Mouse (Mus musculus) myocyte (in vitro differentiated cells): ENCODE results near the gene Slc30a1. TPM values are rescaled to one million over a fixed set of nuclear protein-coding genes. Genes with fewer than 3 reads are reported as not detected.
A peak's percentile ranks its signal among the peaks of the same experiment; 100 is the strongest.

Experiments used
- H3K27me3 ChIP-seq: one replicate; pipeline ENCODE4 v1.6.1; 2011; ENCODE audit not compliant: control insufficient read depth, insufficient read depth, insufficient read length
- H3K36me3 ChIP-seq: one replicate; pipeline ENCODE4 v1.6.1; 2011; ENCODE audit not compliant: control insufficient read depth, insufficient read depth
- H3K4me2 ChIP-seq: one replicate; pipeline ENCODE4 v1.6.1; 2011; ENCODE audit warnings: low read depth, control low read depth
- H3K4me3 ChIP-seq: one replicate; pipeline ENCODE4 v1.5.1; 2011; ENCODE audit warnings: mild to moderate bottlenecking, control low read depth, moderate library complexity
- H3K79me2 ChIP-seq: one replicate; pipeline ENCODE4 v1.6.1; 2011; ENCODE audit not compliant: control insufficient read depth, insufficient read depth
- H3ac ChIP-seq: one replicate; pipeline ENCODE4 v1.6.1; 2011; ENCODE audit not compliant: control insufficient read depth, insufficient read length
- CEBPB ChIP-seq: IDR thresholded peaks from 2 replicates; pipeline ENCODE4 v1.6.1; 2011; ENCODE audit warnings: mild to moderate bottlenecking, moderate library complexity; ENCODE audit not compliant: poor library complexity, insufficient read depth, severe bottlenecking
- E2F4 ChIP-seq: IDR thresholded peaks from one replicate; pipeline ENCODE4 v1.6.1; 2011; ENCODE audit warnings: mild to moderate bottlenecking, control low read depth, moderate library complexity; ENCODE audit not compliant: insufficient read depth
- MAX ChIP-seq: IDR thresholded peaks from one replicate; pipeline ENCODE4 v1.6.1; 2011; ENCODE audit warnings: low read depth, mild to moderate bottlenecking, control low read depth
- MYOD1 ChIP-seq, 3 experiments: IDR thresholded peaks; one replicate each; pipeline ENCODE4 v1.6.1; 2011; ENCODE audit warnings: control low read depth in 2 of 3, low read depth in 2 of 3, mild to moderate bottlenecking in 2 of 3, moderate library complexity in 1 of 3; ENCODE audit not compliant: insufficient read length in 2 of 3, control insufficient read depth in 1 of 3
- MYOG ChIP-seq, 3 experiments: IDR thresholded peaks; one replicate each; pipeline ENCODE4 v1.6.1; 2011; ENCODE audit warnings: control low read depth in 2 of 3, low read depth in 2 of 3, mild to moderate bottlenecking in 2 of 3; ENCODE audit not compliant: insufficient read length in 2 of 3, control insufficient read depth in 1 of 3, insufficient read depth in 1 of 3
- POLR2A ChIP-seq: IDR thresholded peaks from one replicate; pipeline ENCODE4 v1.6.1; 2011; ENCODE audit warnings: low read depth, mild to moderate bottlenecking, control low read depth, moderate library complexity; ENCODE audit not compliant: insufficient read length
- POLR2AphosphoS2 ChIP-seq: IDR thresholded peaks from one replicate; pipeline ENCODE4 v1.6.1; 2011; ENCODE audit warnings: low read depth, control low read depth; ENCODE audit not compliant: insufficient read length
- REST ChIP-seq: IDR thresholded peaks from one replicate; pipeline ENCODE4 v1.6.1; 2011; ENCODE audit warnings: mild to moderate bottlenecking, control low read depth, moderate library complexity; ENCODE audit not compliant: insufficient read depth, insufficient read length
- SRF ChIP-seq: IDR thresholded peaks from one replicate; pipeline ENCODE4 v1.6.1; 2011; ENCODE audit warnings: low read depth; ENCODE audit not compliant: control insufficient read depth, insufficient read length
- TCF12 ChIP-seq: IDR thresholded peaks from one replicate; pipeline ENCODE4 v1.6.1; 2011; ENCODE audit warnings: mild to moderate bottlenecking, control low read depth; ENCODE audit not compliant: poor library complexity, insufficient read depth, severe bottlenecking
- TCF3 ChIP-seq: IDR thresholded peaks from one replicate; pipeline ENCODE4 v1.6.1; 2011; ENCODE audit warnings: low read depth, control low read depth; ENCODE audit not compliant: insufficient read length
- USF1 ChIP-seq: IDR thresholded peaks from one replicate; pipeline ENCODE4 v1.6.1; 2011; ENCODE audit warnings: low read depth, mild to moderate bottlenecking, control low read depth, moderate library complexity
- polyA plus RNA-seq: library from polyadenylated mRNA; unstranded; fragments of >200 nt; fragmentation: generic; extraction: Trizol; gene quantifications from one replicate; pipeline ENCODE4 v1.2.1, GENCODE M21; 2012; ENCODE audit warnings: missing spikeins

Slc30a1 gene
- polyA plus RNA-seq, 1 experiment: 3.9 TPM

DNA sequence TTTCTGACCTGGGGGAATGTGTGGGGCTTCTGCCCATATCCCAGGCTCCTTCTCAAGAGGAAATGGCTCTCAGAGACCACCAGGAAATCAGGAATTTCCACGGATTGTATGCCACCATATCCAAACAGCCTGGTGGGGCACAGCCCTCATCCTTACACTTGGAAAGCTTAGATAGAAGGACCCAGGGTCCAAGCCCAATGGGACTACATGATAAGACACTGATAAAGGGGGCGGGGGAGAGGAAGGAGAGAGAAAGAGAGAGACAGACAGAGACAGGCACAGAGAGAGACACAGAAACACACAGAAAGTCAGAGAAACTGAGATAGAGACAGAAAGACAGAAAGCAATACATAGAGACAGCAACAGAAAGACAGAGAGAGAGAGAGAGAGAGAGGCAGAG is 24.9 kb upstream of the Slc30a1 start:
- peak overlapping the region; percentile 50 for H3K4me2 ChIP-seq
- no peaks in the 10 kb centered on the region for H3K27me3 ChIP-seq
- no peaks in the 10 kb centered on the region for H3K36me3 ChIP-seq
- TF ChIP-seq REST (no peak), CEBPB (no peak), MYOD1 (IDR thresholded peaks at IDR 0.05; ENCODE audit: control insufficient read depth in 1 of 3, insufficient read length in 2 of 3, low read depth in 2 of 3) (no peak), TCF3 (no peak), POLR2A (no peak), MAX (no peak), E2F4 (no peak)
- H3ac ChIP-seq: no peak overlapping the region
- H3K79me2 ChIP-seq: no peaks in the 10 kb centered on the region
- H3K4me3 ChIP-seq: no peak overlapping the region

DNA sequence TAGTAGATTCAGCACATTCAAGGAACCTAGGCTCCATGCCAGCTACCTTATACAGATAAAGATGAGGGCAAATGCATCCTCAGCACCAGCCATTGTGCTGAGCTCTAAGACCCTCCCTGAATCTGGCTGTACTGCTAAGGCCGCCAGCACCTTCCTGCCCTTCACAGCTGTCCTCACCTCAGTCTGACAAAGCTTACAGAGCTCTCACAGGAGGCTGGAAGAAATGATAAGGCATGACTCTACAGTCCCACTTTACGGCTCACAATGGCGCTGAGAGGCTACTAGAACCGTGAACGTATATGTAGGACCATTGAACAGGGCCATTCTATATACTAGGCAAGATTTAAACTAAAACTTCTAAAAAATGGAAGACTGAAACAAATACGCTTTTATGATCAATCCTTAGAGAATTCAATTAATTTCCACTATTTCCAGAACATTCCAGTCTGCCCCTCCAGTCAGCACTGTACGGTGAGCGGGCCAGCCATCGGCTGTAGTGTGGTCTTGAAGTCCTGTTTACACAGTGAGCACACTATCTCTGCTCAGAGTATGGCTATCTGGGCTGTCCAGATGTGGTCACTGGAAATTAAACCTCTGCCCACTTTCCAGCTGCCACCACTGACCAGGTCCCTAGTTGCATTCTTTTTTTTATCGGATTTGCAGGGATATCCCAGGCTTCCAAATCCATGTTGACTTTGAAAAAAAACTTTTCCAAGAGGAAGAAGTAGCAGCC is 23.9 kb upstream of the Slc30a1 start:
- TF ChIP-seq SRF: no peak
- no peak for TF ChIP-seq CEBPB
- no peak for TF ChIP-seq E2F4
- no peak for TF ChIP-seq TCF3
- TF ChIP-seq REST: no peak
- TF ChIP-seq MYOG (IDR thresholded peaks at IDR 0.05; ENCODE audit: control insufficient read depth in 1 of 3, insufficient read depth in 1 of 3, insufficient read length in 2 of 3, low read depth in 2 of 3): no peak
- no peak for TF ChIP-seq MYOD1 (IDR thresholded peaks at IDR 0.05; ENCODE audit: control insufficient read depth in 1 of 3, insufficient read length in 2 of 3, low read depth in 2 of 3)
- no peak for TF ChIP-seq POLR2AphosphoS2
- TF ChIP-seq TCF12: no peak
- no peak for TF ChIP-seq MAX
- H3K4me2 ChIP-seq: no peak overlapping the region
- no peaks in the 10 kb centered on the region for H3K27me3 ChIP-seq
- H3K36me3 ChIP-seq: no peaks in the 10 kb centered on the region
- H3ac ChIP-seq: no peak overlapping the region
- H3K79me2 ChIP-seq: no peaks in the 10 kb centered on the region
- H3K4me3 ChIP-seq: no peak overlapping the region

DNA sequence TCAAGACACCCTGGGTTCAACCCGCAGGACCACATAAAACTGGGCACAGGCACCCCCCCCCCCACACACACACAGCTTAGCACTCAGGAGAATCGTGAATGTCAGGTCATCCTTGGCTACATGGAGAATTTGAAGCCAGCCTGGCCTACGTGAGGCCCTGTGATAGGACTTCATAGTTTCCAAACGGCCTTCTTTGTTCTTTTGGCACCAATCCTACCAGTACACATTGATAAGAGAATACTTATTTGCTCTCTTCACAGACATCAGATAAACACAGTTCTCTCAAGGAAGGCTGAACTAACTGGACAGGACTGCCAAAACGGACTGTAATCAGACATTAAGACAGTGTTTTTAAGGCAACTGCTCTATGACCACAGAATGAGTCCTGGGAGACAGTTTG is 22.9 kb upstream of the Slc30a1 start:
- no peaks in the 10 kb centered on the region for H3K36me3 ChIP-seq
- H3K27me3 ChIP-seq: no peaks in the 10 kb centered on the region
- H3K79me2 ChIP-seq: no peaks in the 10 kb centered on the region
- TF ChIP-seq USF1 (no peak), MYOD1 (IDR thresholded peaks at IDR 0.05; ENCODE audit: control insufficient read depth in 1 of 3, insufficient read length in 2 of 3, low read depth in 2 of 3) (no peak), POLR2AphosphoS2 (no peak), CEBPB (no peak), POLR2A (no peak), TCF3 (no peak), E2F4 (no peak), MAX (no peak), TCF12 (no peak), SRF (no peak), MYOG (IDR thresholded peaks at IDR 0.05; ENCODE audit: control insufficient read depth in 1 of 3, insufficient read depth in 1 of 3, insufficient read length in 2 of 3, low read depth in 2 of 3) (no peak), REST (no peak)
- no peak overlapping the region for H3K4me3 ChIP-seq
- no peak overlapping the region for H3K4me2 ChIP-seq
- no peak overlapping the region for H3ac ChIP-seq

DNA sequence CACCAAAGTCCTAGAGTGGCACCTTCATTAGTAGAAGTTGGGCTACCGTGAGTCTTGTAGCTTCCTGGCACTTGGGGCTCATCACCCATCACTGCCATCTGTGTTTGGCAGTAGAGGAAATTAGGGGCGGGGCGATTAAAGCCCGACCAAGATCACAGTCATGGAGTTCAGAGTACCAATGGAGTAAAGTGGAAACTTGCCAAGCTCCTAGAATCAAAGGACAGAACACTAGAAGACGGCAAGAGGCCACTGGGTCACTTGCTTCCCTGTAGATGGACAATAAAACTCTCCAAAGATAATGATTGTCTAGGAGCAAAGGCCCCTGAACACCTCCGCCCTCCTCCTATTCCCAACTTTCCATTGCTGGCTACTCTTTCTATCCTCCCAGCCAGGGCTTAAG is 14.7 kb upstream of the Slc30a1 start:
- Histone ChIP-seq H3K4me2 (no peak overlapping the region), H3ac (no peak overlapping the region), H3K79me2 (no peaks in the 10 kb centered on the region), H3K4me3 (no peak overlapping the region), H3K36me3 (no peaks in the 10 kb centered on the region), H3K27me3 (no peaks in the 10 kb centered on the region)
- TF ChIP-seq TCF3 (no peak), MAX (no peak), REST (no peak), CEBPB (no peak), USF1 (no peak), SRF (no peak), TCF12 (no peak), POLR2A (no peak), MYOG (IDR thresholded peaks at IDR 0.05; ENCODE audit: control insufficient read depth in 1 of 3, insufficient read depth in 1 of 3, insufficient read length in 2 of 3, low read depth in 2 of 3) (no peak), POLR2AphosphoS2 (no peak)

DNA sequence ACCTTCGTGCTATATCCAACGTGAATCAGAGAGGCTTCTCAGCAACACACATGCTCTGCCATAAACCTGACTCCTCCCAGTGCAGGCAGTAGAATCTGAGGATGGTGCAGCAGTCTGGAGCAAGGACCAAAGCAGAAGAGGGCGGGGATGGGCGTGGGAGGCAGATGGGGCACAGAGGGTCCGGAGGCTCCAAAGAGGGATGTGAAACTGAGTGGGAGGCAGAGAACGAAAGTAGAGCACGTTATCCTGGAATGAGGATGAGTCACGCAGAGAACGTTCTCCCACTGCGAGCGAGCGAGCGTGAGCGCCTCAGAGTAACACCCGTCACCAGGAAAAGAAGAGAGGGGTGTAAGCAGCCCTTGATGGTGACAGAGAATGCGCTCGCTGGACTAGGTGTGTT is 12.2 kb upstream of the Slc30a1 start:
- H3K79me2 ChIP-seq: no peaks in the 10 kb centered on the region
- no peak overlapping the region for H3ac ChIP-seq
- H3K4me3 ChIP-seq: peak overlapping the region; percentile 16
- peak overlapping the region; percentile 72 for H3K4me2 ChIP-seq
- H3K27me3 ChIP-seq: no peaks in the 10 kb centered on the region
- H3K36me3 ChIP-seq: no peaks in the 10 kb centered on the region
- TF ChIP-seq POLR2A (peak; percentile 32), REST (no peak)
